Mouse (Mus musculus): ENCODE results near the gene Gm28635.

GRCm38 (mm10) chr2:84592801-84593200 is 85.0 kb downstream of the Gm28635 start:
- TF ChIP-seq CTCF (IDR thresholded peaks at IDR 0.05; ENCODE audit: low read depth) = no peak
- TF ChIP-seq EP300 (IDR thresholded peaks at IDR 0.05; ENCODE audit: low read depth) = no peak

Data from liver, embryonic 14.5 days (tissue).